Mouse (Mus musculus) embryonic facial prominence, embryonic 10.5 days (tissue): Measurements from ENCODE around the gene Ano5. TPM values are rescaled to one million over a fixed set of nuclear protein-coding genes. Genes with fewer than 3 reads are reported as not detected.

ENCODE experiments used
- DNase-seq: peaks from one replicate; pipeline ENCODE4 v3.0.0-alpha.2; 2017; ENCODE audit warnings: low spot score
- H3K27ac ChIP-seq: fragments of 300-500 bp; sonication (generic); replicated peaks from 2 replicates; pipeline ENCODE4 v1.5.1; 2016; ENCODE audit warnings: mild to moderate bottlenecking
- H3K27me3 ChIP-seq: fragments of 300-500 bp; sonication (generic); replicated peaks from 2 replicates; pipeline ENCODE4 v1.6.1; 2016; ENCODE audit warnings: low read depth, mild to moderate bottlenecking; ENCODE audit not compliant: poor library complexity, severe bottlenecking
- H3K36me3 ChIP-seq: fragments of 300-500 bp; sonication (generic); replicated peaks from 2 replicates; pipeline ENCODE4 v1.6.1; 2016; ENCODE audit warnings: mild to moderate bottlenecking, moderate library complexity
- H3K4me1 ChIP-seq: fragments of 300-500 bp; sonication (generic); 2 replicates; pipeline ENCODE4 v1.6.1; 2016
- H3K4me3 ChIP-seq: fragments of 300-500 bp; sonication (generic); 2 replicates; pipeline ENCODE4 v1.5.1; 2016; ENCODE audit warnings: mild to moderate bottlenecking, moderate library complexity
- H3K9me3 ChIP-seq: fragments of 300-500 bp; sonication (generic); 2 replicates; pipeline ENCODE4 v1.6.1; 2016; ENCODE audit warnings: mild to moderate bottlenecking
- WGBS: fragments of 180-500 bp; shearing (Covaris S2); methylation state at CpG from one replicate; pipeline ENCODE4 v1.1.7; 2016; 5-methylcytosine and 5-hydroxymethylcytosine counted together
- polyA plus RNA-seq: library from polyadenylated mRNA; unstranded; fragments of >200 nt; fragmentation: Nextera tagmentation; extraction: Ambion mirVana; gene quantifications from 2 replicates; pipeline ENCODE4 v1.2.1, GENCODE M21; 2016

Gene Ano5
- 0.05 and 0.13 TPM in 2 replicates for polyA plus RNA-seq

- 3% methylated on average over 45 of the region's 45 CpGs for WGBS
- H3K27me3 ChIP-seq = peaks cover 37% of the 10 kb centered on the region
- no peaks in the 10 kb centered on the region for H3K9me3 ChIP-seq
- peak; percentile 61 for DNase-seq
- H3K27ac ChIP-seq = no peak within 1 kb of the TSS
- peak within 1 kb of the TSS; percentile 63 for H3K4me3 ChIP-seq
- H3K4me1 ChIP-seq = peaks cover 9% of the 10 kb centered on the region
- no peaks in the 10 kb centered on the region for H3K36me3 ChIP-seq
These were observed at the start of gene Ano5 for GRCm38 (mm10) chr7:51510671-51511651. Gene Ano5 (plus strand): TSS chr7:51511029.

- H3K27me3 ChIP-seq = no peaks in the 10 kb centered on the region
- no peak for DNase-seq
- 45% methylated on average over 2 of the region's 2 CpGs for WGBS
- no peaks in the 10 kb centered on the region for H3K36me3 ChIP-seq
- H3K9me3 ChIP-seq = no peaks in the 10 kb centered on the region
- H3K4me1 ChIP-seq = peaks cover 7% of the 10 kb centered on the region
- H3K27ac ChIP-seq = no peak overlapping the region
- no peak overlapping the region for H3K4me3 ChIP-seq
These were observed 11.4 kb upstream of the Ano5 start for GRCm38 (mm10) chr7:51499396-51499795.

- DNase-seq = peak; percentile 61
- Histone ChIP-seq H3K4me3 (no peak overlapping the region), H3K4me1 (peaks cover 9% of the 10 kb centered on the region), H3K27me3 (no peaks in the 10 kb centered on the region), H3K9me3 (no peaks in the 10 kb centered on the region), H3K36me3 (no peaks in the 10 kb centered on the region), H3K27ac (no peak overlapping the region)
- 31% methylated on average over 2 of the region's 2 CpGs for WGBS
These were observed 6.9 kb upstream of the Ano5 start for GRCm38 (mm10) chr7:51503940-51504339.

GRCm38 (mm10) chr7:51510147-51510546 is 682 bp upstream of the Ano5 start:
- WGBS = 79% methylated on average over 7 of the region's 7 CpGs
- Histone ChIP-seq H3K27me3 (peaks cover 37% of the 10 kb centered on the region), H3K4me1 (peaks cover 9% of the 10 kb centered on the region), H3K36me3 (no peaks in the 10 kb centered on the region), H3K27ac (no peak overlapping the region), H3K9me3 (no peaks in the 10 kb centered on the region), H3K4me3 (no peak overlapping the region)
- no peak for DNase-seq

GRCm38 (mm10) chr7:51539344-51539743 is 28.5 kb downstream of the Ano5 start:
- Histone ChIP-seq H3K27me3 (no peaks in the 10 kb centered on the region), H3K9me3 (no peaks in the 10 kb centered on the region), H3K4me3 (no peak overlapping the region), H3K27ac (no peak overlapping the region), H3K36me3 (no peaks in the 10 kb centered on the region), H3K4me1 (no peaks in the 10 kb centered on the region)
- no peak for DNase-seq

GRCm38 (mm10) chr7:51540736-51541135 is 29.9 kb downstream of the Ano5 start:
- Histone ChIP-seq H3K4me3 (no peak overlapping the region), H3K27me3 (no peaks in the 10 kb centered on the region), H3K4me1 (no peaks in the 10 kb centered on the region), H3K27ac (no peak overlapping the region), H3K9me3 (no peaks in the 10 kb centered on the region), H3K36me3 (no peaks in the 10 kb centered on the region)
- WGBS = 57% methylated on average over 6 of the region's 6 CpGs
- DNase-seq = peak; percentile 47

GRCm38 (mm10) chr7:51600021-51600420 is 89.2 kb downstream of the Ano5 start:
- no peaks in the 10 kb centered on the region for H3K36me3 ChIP-seq
- DNase-seq = no peak
- 85% methylated on average over 4 of the region's 4 CpGs for WGBS
- no peak overlapping the region for H3K27ac ChIP-seq
- H3K4me1 ChIP-seq = no peaks in the 10 kb centered on the region
- no peaks in the 10 kb centered on the region for H3K9me3 ChIP-seq
- H3K4me3 ChIP-seq = no peak overlapping the region
- H3K27me3 ChIP-seq = no peaks in the 10 kb centered on the region

- Histone ChIP-seq H3K4me1 (no peaks in the 10 kb centered on the region), H3K9me3 (no peaks in the 10 kb centered on the region), H3K27me3 (no peaks in the 10 kb centered on the region), H3K36me3 (no peaks in the 10 kb centered on the region), H3K27ac (no peak overlapping the region), H3K4me3 (no peak overlapping the region)
- no peak for DNase-seq
- 93% methylated on average over 12 of the region's 12 CpGs for WGBS
These were observed 92.9 kb downstream of the Ano5 start for GRCm38 (mm10) chr7:51603741-51604140.

- H3K27ac ChIP-seq = no peak overlapping the region
- DNase-seq = no peak
- no peak overlapping the region for H3K4me3 ChIP-seq
- no peaks in the 10 kb centered on the region for H3K9me3 ChIP-seq
- 43% methylated on average over 5 of the region's 5 CpGs for WGBS
- H3K4me1 ChIP-seq = no peaks in the 10 kb centered on the region
- no peaks in the 10 kb centered on the region for H3K27me3 ChIP-seq
- H3K36me3 ChIP-seq = no peaks in the 10 kb centered on the region
These were observed 103.6 kb downstream of the Ano5 start for GRCm38 (mm10) chr7:51614404-51614803.

- no peaks in the 10 kb centered on the region for H3K36me3 ChIP-seq
- no peak overlapping the region for H3K4me3 ChIP-seq
- H3K27me3 ChIP-seq = peaks cover 24% of the 10 kb centered on the region
- no peaks in the 10 kb centered on the region for H3K4me1 ChIP-seq
- H3K9me3 ChIP-seq = no peaks in the 10 kb centered on the region
- H3K27ac ChIP-seq = no peak overlapping the region
- no peak for DNase-seq
These were observed 107.1 kb downstream of the Ano5 start for GRCm38 (mm10) chr7:51617941-51618340.

- Histone ChIP-seq H3K27ac (no peak overlapping the region), H3K4me3 (no peak overlapping the region), H3K36me3 (no peaks in the 10 kb centered on the region), H3K4me1 (no peaks in the 10 kb centered on the region), H3K9me3 (no peaks in the 10 kb centered on the region), H3K27me3 (peaks cover 29% of the 10 kb centered on the region)
- no peak for DNase-seq
- WGBS = 35% methylated on average over 2 of the region's 2 CpGs
These were observed 107.6 kb downstream of the Ano5 start for GRCm38 (mm10) chr7:51618412-51618811.

- H3K36me3 ChIP-seq = no peaks in the 10 kb centered on the region
- 56% methylated on average over 1 of the region's 1 CpGs for WGBS
- no peak overlapping the region for H3K4me3 ChIP-seq
- H3K27ac ChIP-seq = no peak overlapping the region
- no peak for DNase-seq
- H3K4me1 ChIP-seq = peaks cover 1% of the 10 kb centered on the region; the same call in 1 of the 2 replicates
- no peaks in the 10 kb centered on the region for H3K9me3 ChIP-seq
- H3K27me3 ChIP-seq = peaks cover 45% of the 10 kb centered on the region
These were observed 109.1 kb downstream of the Ano5 start for GRCm38 (mm10) chr7:51619977-51620376.

- no peaks in the 10 kb centered on the region for H3K9me3 ChIP-seq
- peak within 1 kb of the TSS; percentile 22; the same call in 1 of the 2 replicates for H3K4me3 ChIP-seq
- WGBS = under 1% methylated on average over 23 of the region's 23 CpGs
- H3K27me3 ChIP-seq = peaks cover 62% of the 10 kb centered on the region
- H3K4me1 ChIP-seq = peaks cover 6% of the 10 kb centered on the region
- no peaks in the 10 kb centered on the region for H3K36me3 ChIP-seq
- H3K27ac ChIP-seq = no peak within 1 kb of the TSS
- DNase-seq = peak; percentile 84
These were observed 110.9 kb downstream of the Ano5 start, which contains the start of gene Slc17a6 for GRCm38 (mm10) chr7:51621694-51622145. Gene Slc17a6 (plus strand): TSS chr7:51622006.
